Mouse (Mus musculus): ENCODE data around the gene Rnf144b.

The Rnf144b gene
- long read RNA-seq, experiment 1, partial matches to known transcripts = 1 of 3 reads
- long read RNA-seq, experiment 1, other reads (novel, unspliced or antisense) = 2 of 3 reads
- long read RNA-seq, experiment 2 = 0 reads

GRCm38 (mm10) chr13:47122537-47123430 is at the start of gene Rnf144b:
TSS of gene Rnf144b (plus strand) at chr13:47122656.
- intact Hi-C loops (cut with DNase I) = no loop called here

GRCm38 (mm10) chr13:47076156-47076555 is 46.3 kb upstream of the Rnf144b start:
- intact Hi-C loops (cut with DNase I) = no loop called here

GRCm38 (mm10) chr13:47077367-47077766 is 45.1 kb upstream of the Rnf144b start:
- intact Hi-C loops (cut with DNase I) = no loop called here

GRCm38 (mm10) chr13:47078799-47079198 is 43.7 kb upstream of the Rnf144b start:
- intact Hi-C loops (cut with DNase I) = no loop called here

GRCm38 (mm10) chr13:47080905-47081505 is 41.5 kb upstream of the Rnf144b start:
- intact Hi-C loops (cut with DNase I) = no loop called here

- intact Hi-C loops (cut with DNase I) = no loop called here
Measured at GRCm38 (mm10) chr13:47088433-47088832, 34.0 kb upstream of the Rnf144b start.

GRCm38 (mm10) chr13:47089271-47089670 is 33.2 kb upstream of the Rnf144b start:
- intact Hi-C loops (cut with DNase I) = no loop called here

GRCm38 (mm10) chr13:47093791-47094190 is 28.7 kb upstream of the Rnf144b start:
- intact Hi-C loops (cut with DNase I) = no loop called here

GRCm38 (mm10) chr13:47096591-47096990 is 25.9 kb upstream of the Rnf144b start:
- intact Hi-C loops (cut with DNase I) = no loop called here

GRCm38 (mm10) chr13:47099265-47099664 is 23.2 kb upstream of the Rnf144b start:
- intact Hi-C loops (cut with DNase I) = no loop called here

GRCm38 (mm10) chr13:47100587-47100986 is 21.9 kb upstream of the Rnf144b start:
- intact Hi-C loops (cut with DNase I) = no loop called here

GRCm38 (mm10) chr13:47104146-47104545 is 18.3 kb upstream of the Rnf144b start:
- intact Hi-C loops (cut with DNase I) = no loop called here

- intact Hi-C loops (cut with DNase I) = no loop called here
Measured at GRCm38 (mm10) chr13:47104856-47105541, 17.5 kb upstream of the Rnf144b start.

- intact Hi-C loops (cut with DNase I) = no loop called here
Measured at GRCm38 (mm10) chr13:47105711-47106579, 16.5 kb upstream of the Rnf144b start, which contains the start of gene Dek. TSS of gene Dek (minus strand) at chr13:47106201.

- intact Hi-C loops (cut with DNase I) = no loop called here
Measured at GRCm38 (mm10) chr13:47106580-47106888, 15.9 kb upstream of the Rnf144b start.

- intact Hi-C loops (cut with DNase I) = no loop called here
Measured at GRCm38 (mm10) chr13:47109239-47109638, 13.2 kb upstream of the Rnf144b start.

- intact Hi-C loops (cut with DNase I) = no loop called here
Measured at GRCm38 (mm10) chr13:47111185-47111584, 11.3 kb upstream of the Rnf144b start.

- intact Hi-C loops (cut with DNase I) = no loop called here
Measured at GRCm38 (mm10) chr13:47112056-47112455, 10.4 kb upstream of the Rnf144b start.

GRCm38 (mm10) chr13:47112924-47113323 is 9.5 kb upstream of the Rnf144b start:
- intact Hi-C loops (cut with DNase I) = no loop called here

- intact Hi-C loops (cut with DNase I) = no loop called here
Measured at GRCm38 (mm10) chr13:47116000-47116399, 6.5 kb upstream of the Rnf144b start.

GRCm38 (mm10) chr13:47121333-47121889 is 1.0 kb upstream of the Rnf144b start:
- intact Hi-C loops (cut with DNase I) = no loop called here

Measured in adrenal gland (tissue).